Mouse (Mus musculus) liver, postnatal 0 days (tissue): Measurements from ENCODE around the gene Cxxc4.

Source experiments
- CTCF ChIP-seq: sonication (generic); IDR thresholded peaks from 2 replicates; pipeline ENCODE4 v1.5.1; 2016; ENCODE audit warnings: antibody characterized with exemption, low read depth
- EP300 ChIP-seq: IDR thresholded peaks from 2 replicates; pipeline ENCODE4 v1.6.1; 2016; ENCODE audit warnings: antibody characterized with exemption, low read depth, mild to moderate bottlenecking

DNA sequence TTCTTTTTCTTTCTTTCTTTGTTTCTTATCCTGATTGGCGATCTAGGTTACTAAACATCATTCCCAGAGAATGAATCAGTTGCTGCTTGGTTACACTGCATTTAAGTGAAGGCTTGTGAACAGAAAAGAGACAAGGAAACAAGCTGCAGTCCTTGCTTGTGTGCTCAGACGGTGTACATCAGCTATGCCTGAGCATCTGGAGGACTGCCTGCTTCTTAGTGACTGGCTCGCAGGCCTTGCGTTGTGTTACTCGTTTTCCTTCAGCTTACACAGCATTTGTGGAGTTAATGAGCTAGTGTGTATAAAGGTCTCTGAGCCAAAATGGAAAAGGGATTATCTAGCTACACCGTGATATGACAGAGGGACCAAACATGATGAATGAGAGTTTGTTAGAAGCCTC lies 58.9 kb downstream of the Cxxc4 start:
- TF ChIP-seq CTCF = no peak
- TF ChIP-seq EP300 = no peak
